Mouse (Mus musculus): ENCODE measurements around the gene Fsd2. TPM values are rescaled to one million over a fixed set of nuclear protein-coding genes. Genes with fewer than 3 reads are reported as not detected.

Gene Fsd2
- 0.24 TPM in 1 of 2 replicates, not detected in the other for total RNA-seq (2017)

DNA sequence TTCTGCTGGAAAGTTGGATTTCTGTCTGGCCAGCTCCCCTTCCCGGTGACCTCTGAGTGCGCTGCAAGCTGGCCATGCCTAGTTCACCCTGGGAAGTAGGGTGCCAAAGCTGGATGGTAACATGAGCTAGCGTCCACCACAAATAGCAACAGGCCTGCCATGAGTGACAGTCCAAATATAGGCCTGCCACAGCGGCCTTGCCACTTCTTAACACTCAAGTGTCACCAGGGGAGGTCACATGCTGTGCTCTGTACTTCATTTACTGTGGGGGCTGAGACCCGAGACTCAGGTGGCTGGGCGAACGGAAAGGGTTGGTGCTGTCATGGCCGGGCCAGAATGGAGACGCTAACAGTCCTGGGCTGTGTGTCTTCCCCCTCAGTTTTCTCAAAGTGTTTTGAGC, at the start of gene Fsd2:
Gene Fsd2, minus strand, starts transcription at position 53 of the 400 bp plus-strand sequence.
- no peak for ATAC-seq (replicated peaks; ENCODE audit: low read depth, poor library complexity, severe bottlenecking)

DNA sequence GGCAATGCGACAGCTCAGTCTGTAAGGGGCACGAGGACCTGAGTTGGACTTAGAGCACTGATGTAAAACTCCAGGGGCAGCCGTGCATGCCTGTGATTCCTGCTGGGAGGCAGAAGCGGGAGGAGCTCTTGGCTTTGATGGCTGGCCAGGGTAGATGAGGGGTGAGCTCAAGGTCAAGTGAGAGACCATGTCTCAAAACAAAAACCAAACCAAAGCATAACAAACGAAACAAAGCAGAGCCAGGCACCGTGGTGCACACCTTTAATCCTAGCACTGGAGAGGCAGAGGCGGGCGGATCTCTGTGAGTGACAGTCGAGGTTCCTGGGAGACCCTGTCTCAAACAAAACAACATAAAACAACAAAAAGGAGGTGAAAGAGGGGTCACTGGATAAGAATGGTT, 48.3 kb upstream of the Fsd2 start:
- no peak for ATAC-seq (replicated peaks; ENCODE audit: low read depth, poor library complexity, severe bottlenecking)

DNA sequence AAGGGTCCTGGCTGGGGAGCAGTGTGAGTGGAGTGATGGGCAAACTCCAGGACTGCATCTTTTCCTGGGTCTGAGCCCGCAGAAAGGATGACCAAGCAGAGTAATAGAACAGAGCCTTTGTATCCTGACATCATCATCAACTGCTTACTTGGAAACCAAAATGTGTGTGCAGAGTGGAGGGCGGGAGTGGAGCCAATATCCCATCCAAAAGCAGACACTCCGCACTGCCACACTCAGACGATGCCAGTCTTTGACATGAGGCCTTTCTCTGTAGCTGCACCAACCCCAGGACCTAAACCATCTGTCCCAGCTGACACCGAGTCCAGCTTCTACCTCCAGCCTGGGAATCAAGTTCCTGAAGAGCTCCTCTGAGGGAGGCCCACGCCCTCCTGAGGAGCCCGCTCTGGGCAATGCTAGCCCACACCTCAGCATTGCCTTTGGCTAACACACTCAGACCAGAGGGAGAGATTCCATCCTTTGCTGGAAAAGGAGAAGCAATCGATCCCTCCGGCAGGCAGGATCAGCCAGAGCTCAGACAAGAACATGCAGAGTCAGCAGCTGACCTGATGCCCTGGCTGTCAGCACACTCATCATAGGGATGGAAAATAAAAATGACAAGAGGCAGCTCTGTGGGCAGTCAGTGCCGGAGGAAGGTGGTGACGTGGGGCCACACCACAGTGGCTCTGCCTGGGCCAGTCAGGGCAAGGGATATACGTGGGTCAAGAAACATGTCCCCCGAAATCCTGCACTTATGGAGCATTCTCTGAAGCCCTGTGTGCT, 46.3 kb upstream of the Fsd2 start:
- ATAC-seq (replicated peaks; ENCODE audit: low read depth, poor library complexity, severe bottlenecking) = no peak

DNA sequence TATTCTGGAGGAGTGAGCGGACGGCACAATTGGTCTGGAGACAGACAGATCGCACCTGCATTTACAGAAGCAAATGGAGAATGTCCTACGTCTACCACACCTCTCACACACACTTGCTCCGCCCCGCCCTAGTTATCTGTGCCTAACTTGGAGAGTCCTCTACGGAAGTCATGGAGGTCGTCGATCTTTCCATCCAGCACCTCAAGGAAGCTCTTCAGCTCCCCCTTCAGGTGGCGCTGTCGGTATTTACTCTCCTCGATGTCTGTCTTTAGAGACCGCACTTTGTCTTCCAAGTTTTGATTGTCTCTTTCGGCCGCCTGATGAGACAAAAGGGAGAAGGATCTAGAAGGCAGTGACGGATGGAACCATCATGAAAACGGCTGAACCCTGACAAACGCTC, 43.4 kb upstream of the Fsd2 start:
- peak; percentile 67 for ATAC-seq (replicated peaks; ENCODE audit: low read depth, poor library complexity, severe bottlenecking)

DNA sequence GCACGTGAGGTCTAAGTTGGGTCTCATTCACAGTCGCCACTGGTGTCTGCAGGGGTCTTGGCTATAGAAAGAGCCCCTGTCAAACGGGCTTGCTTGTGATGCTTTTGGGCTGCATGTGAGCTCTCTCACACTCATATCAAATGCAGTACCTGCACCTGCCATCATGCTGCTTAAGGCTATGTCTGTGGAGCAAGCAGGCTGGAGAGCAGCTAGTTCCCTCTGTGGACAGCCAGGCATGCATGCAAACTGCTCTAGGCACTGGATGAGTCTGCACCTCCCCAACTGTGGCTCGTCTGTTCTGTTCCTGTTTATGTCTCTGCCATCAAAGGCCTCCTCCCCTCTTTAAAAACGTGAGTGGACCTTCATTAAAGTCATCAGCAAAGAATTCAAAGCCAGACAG, 39.7 kb upstream of the Fsd2 start:
- ATAC-seq (replicated peaks; ENCODE audit: low read depth, poor library complexity, severe bottlenecking) = 0 out of 2 replicates have a peak, but pooled peaks have one; percentile 47

DNA sequence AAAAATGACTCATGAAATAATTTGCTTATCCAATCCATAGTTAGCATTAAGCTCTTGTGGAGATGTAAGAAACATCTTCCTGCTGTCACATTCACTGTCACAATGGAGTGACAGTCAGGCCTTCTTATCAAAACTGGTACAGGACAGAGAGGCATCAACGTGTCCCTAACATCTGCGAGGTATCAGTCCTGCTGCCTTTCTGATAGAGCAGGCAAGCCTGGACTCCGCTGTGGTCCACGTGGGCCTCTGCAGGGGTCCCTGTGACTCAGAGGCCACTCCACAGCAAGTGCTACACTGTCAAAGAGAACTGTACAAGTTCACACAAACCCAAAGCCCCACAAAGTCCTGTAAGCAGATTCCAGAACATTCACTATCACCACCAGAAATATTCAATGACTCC, 38.7 kb upstream of the Fsd2 start:
- no peak; the same call in 1 of the 2 replicates for ATAC-seq (replicated peaks; ENCODE audit: low read depth, poor library complexity, severe bottlenecking)

DNA sequence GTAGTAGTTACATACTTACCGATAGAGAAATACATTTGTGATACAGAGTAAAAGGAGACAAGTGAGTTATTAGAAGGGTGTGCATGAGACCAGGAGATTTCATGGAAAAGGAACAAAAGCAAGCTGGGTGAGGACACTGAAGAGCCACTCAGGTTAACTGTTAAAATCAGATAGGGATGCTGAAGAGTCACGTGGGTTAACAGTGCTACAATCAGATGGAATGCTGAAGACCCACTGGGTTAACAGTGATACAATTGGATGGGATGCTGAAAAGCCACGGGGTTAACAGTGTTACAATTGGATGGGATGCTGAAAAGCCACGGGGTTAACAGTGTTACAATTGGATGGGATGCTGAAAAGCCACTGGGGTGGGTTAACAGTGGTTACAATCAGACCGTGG, 38.2 kb upstream of the Fsd2 start:
- ATAC-seq (replicated peaks; ENCODE audit: low read depth, poor library complexity, severe bottlenecking) = no peak

DNA sequence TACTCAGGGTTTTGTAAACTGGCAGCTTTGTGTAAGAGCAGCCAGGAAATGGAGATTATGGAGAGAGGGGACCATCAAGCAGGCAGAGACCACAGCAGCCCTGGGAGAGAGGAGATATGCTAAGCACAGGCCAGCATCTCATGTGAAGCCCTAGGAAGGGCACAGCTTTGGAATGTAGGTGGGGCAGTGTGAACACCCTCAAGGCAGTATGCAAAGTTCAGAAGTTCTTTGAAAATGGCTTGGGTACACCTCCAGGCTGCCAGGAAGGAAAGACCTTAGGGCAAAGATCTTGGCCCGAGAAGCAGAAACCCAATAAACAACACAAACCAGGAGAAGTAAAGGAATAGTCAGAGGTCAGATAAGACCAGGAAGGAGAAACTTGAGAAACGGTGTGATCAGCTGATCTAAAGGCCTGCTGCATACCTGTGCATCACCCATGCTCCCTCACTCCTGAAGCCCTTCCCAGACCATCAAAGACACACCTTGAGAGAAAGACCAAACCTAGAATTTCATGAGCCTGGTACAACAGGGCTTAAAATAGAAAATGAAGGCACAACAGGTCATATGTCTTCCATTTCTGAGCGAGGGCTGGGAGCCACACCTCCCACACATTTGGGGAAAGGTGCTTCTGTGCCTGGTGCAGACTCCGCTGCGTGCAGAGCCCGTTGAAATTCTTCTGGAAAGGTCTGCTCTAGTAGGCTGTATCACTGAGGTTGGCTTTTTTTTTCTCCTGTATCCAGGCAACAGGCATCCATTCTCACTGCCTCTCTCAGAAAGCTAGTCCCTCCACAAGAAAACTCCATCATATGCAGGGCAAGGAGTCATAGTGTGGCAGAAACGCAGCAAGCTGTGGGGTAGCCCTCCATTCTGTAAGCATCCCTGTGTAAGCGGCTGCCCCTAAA, 32.9 kb upstream of the Fsd2 start:
- no peak for ATAC-seq (replicated peaks; ENCODE audit: low read depth, poor library complexity, severe bottlenecking)

DNA sequence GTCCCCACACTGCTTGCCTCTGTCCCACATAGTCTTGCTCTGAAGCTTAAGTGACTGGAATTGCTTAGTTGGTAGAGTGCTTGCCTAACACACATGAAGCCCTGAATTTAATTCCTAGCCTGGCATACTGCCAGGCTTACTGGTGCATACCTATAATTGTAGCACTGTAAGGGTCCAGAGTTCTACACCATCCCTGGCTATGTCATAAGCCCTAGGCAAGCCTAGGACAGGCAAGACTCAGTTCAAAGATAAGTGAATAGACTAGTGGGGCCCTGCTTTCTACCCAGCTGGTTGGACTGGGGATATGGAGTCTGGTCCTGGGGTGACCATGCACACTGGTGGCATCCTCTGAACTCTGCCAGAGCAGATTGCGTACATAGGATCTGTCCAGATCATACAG, 30.9 kb upstream of the Fsd2 start:
- no peak for ATAC-seq (replicated peaks; ENCODE audit: low read depth, poor library complexity, severe bottlenecking)

DNA sequence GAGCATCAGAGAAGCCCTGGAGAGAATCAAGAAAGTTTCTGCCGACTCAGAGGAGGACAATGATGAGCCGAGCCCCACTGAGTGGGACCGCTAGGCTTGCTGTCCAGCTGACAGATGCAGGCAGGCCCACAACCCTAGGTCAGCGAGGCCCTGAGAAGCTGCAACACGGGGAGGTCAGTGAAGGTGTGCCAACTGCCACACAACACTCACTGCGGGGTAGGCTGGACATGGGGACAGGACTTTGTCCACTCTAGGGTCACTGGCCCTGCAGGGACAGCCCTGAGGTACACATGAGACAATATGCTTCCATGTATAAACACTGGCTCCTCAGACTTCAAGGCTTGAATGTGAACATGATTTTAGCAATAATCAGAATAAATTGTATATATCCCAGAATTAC, 29.3 kb upstream of the Fsd2 start:
- no peak for ATAC-seq (replicated peaks; ENCODE audit: low read depth, poor library complexity, severe bottlenecking)

DNA sequence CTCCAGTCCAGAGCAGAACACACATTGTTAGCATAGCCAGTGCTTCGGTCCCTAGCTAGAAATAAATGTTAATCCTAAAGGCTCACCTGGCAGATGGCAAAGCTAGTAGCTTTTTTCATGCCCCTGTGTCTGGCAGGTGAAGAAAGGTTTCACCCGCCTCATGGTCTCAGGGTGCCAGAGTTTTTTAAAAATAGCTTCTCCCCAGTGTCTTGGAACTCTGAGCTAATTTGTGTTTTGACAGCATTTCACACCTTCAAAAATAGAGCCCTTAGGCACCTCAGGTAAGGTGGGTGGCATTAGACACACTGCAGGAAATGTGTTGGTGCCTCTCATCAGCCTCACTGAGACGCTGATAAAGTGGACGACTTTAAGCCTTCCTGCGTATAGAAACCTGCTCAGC, 28.3 kb upstream of the Fsd2 start:
- no peak for ATAC-seq (replicated peaks; ENCODE audit: low read depth, poor library complexity, severe bottlenecking)

DNA sequence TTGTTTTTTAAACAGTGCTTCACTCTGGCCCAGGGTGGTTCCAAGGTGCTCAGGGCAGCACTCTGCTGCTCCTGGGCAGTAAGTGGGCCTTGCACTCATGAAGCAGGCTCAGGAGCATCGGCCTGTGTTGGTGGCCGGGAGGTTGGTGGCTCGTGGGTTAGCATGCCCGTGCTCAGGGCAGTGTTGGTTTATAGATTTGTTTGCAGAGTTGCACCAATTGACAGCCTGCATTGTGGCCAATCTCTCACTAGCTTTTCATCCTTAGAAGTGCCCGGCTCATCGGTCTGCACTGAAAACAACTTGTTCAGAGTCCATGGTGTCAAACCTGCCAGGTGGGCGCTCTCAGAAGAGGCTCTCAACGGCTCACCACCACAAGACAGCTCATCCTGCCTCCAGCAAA, 26.6 kb upstream of the Fsd2 start:
- no peak for ATAC-seq (replicated peaks; ENCODE audit: low read depth, poor library complexity, severe bottlenecking)

DNA sequence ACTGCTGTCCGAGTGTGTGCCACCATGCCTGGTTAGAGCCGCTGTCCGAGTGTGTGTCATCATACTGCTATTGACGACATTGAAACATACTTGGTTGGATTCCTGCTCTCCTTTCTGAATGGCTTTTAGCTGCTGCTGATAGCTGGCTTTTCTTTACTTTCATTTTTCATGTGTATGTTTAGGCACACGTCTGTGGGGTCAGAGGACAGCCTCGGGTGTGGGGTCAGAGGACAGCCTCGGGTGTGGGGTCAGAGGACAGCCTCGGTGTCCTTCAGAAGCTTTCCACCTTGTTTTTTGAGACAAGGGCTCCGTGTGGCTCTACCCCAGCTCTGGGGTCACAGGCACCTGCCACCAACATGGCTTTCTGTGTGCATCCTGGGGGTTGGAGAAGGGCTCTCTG, 25.9 kb upstream of the Fsd2 start:
- ATAC-seq (replicated peaks; ENCODE audit: low read depth, poor library complexity, severe bottlenecking) = no peak

DNA sequence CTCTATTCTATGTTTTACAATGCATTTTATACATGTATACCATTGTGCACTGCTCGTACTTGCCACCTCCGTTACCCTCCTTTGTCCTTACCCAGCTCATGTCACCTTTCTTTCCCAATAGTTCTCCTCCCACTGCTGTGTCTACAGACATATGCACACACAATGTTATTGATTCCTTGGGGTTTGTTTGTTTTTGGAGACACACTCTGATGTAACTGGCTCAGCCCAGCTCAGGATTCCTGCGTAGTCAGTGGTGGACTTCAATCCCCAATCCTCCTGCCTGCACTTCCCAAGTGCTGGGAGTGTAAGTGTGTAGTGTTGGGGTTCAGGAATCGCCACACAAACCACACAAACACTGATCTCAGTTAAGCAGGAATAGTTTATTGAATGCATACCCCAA, 20.5 kb upstream of the Fsd2 start:
- ATAC-seq (replicated peaks; ENCODE audit: low read depth, poor library complexity, severe bottlenecking) = no peak

DNA sequence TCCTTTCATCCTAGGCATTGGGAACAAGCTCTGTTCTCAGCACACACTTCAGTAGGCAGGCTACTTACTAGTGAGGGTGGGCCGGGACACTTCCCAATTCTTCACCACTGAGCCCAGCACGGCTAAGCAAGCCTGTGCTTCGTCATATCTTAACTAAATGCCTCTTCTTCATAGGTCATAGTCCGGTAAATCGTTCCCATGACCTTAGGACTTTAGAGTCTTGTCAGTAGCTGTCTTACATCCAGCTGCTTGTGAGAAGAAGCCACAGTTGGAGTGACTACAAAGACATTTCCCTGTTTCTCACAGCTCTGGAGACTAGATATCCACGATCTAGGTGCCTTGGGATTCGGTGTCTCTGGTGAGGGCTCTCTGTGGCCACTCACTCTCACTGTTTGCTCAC, 18.6 kb upstream of the Fsd2 start:
- no peak for ATAC-seq (replicated peaks; ENCODE audit: low read depth, poor library complexity, severe bottlenecking)

DNA sequence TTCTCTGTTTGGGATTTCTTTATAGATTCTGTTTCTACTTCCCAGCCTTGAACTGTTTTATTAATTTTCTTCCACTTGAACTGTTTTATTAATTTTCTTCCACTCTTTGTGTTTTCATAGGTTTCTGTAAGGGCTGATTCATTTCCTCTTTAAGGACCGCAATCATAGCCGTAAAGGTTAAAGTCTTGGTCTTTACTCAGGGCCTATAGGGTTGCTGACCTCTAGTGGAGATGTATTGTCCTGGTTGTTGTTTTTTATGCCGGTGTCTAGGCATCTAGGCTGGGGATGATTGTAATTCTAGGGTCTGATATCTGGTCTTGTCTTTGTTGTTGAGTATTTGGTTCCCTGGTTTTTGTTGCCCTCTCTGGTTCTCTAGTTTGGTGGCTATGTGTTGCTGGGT, 16.8 kb upstream of the Fsd2 start:
- no peak for ATAC-seq (replicated peaks; ENCODE audit: low read depth, poor library complexity, severe bottlenecking)

DNA sequence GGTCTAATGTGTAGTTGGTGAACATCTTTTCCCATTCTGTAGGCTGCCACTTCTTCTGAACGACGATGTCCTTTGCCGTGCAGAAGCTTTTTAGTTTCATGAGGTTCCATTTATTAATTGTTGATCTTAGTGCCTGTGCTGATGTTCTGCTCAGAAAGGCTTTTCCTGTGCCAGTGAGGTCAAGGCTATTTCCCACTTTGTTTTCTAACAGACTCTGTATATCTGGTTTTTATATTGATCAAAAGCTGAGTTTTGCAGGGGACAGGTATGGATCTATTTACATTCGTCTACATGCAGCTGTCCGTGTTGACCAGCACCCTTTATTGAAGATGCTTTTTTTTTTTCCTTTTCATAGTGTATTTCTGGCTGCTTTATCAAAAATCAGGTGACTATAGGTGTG, 12.6 kb upstream of the Fsd2 start:
- ATAC-seq (replicated peaks; ENCODE audit: low read depth, poor library complexity, severe bottlenecking) = no peak

DNA sequence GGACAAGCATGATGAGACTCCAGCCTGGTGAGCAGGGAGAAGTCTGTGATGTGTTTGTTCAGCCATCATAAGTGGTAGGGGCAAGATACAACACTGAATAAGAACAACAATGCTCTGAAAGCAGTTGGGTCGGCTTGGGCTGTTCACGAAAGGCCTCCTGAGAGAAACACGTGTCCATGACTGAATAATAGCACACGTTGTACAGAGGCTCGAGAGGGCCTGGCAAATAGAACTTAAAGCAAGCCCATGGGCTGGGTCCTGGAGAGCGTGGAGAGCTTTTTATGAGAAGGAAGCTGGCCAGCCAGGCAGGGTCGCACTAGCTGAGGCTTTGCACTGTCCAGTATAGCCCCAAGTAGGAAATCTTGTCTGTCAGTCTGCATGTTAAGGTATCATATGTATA, 11.7 kb upstream of the Fsd2 start:
- no peak for ATAC-seq (replicated peaks; ENCODE audit: low read depth, poor library complexity, severe bottlenecking)

DNA sequence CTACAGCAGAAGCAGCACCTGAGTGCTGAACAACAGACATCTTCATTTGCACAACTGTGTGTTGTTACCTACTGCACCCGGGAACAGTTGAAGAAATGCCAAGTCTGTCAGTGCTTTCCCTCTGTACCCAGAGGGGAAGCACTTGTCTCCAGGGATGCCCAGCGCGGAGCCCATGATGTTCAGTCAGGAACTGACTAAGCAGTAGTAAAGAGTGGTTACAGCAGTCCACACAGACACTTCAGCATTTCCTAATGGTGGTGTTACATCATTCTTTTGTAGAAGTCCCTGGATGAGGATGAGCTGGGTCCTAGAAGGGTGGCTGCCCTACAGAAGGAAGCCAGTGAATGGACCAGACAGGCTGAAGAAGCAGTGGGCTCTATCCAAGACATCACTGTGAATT, 11.1 kb upstream of the Fsd2 start:
- no peak for ATAC-seq (replicated peaks; ENCODE audit: low read depth, poor library complexity, severe bottlenecking)

DNA sequence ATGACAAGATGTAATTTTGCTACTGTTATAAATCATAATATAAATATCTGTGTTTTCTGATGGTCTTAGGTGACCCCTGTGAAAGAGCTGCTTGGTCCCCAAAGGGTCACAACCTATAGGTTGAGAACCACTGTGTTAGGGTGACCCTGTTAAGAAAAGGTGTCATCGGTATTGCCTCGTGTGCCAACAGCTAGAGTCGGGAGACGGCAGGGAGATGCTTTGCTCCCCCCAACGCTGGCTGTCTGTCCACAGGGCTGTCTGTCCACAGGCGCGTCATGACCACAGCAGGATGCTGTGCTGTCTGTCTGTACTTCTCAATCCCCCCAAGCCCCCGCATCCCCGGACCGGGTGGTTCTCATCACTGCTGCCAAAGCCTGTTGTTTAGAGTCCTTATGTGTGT, 8.9 kb upstream of the Fsd2 start:
- ATAC-seq (replicated peaks; ENCODE audit: low read depth, poor library complexity, severe bottlenecking) = no peak

DNA sequence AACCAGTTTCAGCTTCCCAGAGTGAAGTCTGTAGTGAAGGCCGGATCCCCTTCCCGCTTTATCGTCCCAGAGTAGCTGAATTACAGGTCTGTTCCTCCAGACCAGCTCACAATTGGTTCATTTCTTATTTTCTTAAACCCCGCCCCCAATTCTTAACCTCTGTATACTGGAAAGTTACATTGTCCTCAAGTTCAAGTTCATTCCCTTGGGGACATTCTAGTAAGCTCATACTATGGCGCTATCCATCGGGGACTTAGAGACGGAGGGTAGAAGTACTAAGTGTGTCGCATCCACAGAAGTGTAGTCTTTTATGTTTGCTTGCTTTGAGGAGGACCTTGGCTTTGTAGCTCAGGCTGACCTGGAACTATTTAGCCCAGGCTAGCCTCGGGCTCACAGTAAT, 7.1 kb upstream of the Fsd2 start:
- ATAC-seq (replicated peaks; ENCODE audit: low read depth, poor library complexity, severe bottlenecking) = no peak
